Mouse (Mus musculus) E14TG2a.4 (cell line): ENCODE measurements around the gene Homer1.

ENCODE experiments used
- H3K27me3 ChIP-seq: 2 replicates; pipeline ENCODE4 v1.6.1; 2014; ENCODE audit warnings: low read length, control low read depth; ENCODE audit not compliant: insufficient read depth
- H3K36me3 ChIP-seq: 2 replicates; pipeline ENCODE4 v1.6.1; 2014; ENCODE audit warnings: low read length, control low read depth; ENCODE audit not compliant: insufficient read depth
- H3K4me1 ChIP-seq: replicated peaks from 2 replicates; pipeline ENCODE4 v1.6.1; 2014; ENCODE audit warnings: low read depth, low read length, control low read depth
- H3K4me3 ChIP-seq: replicated peaks from 2 replicates; pipeline ENCODE4 v1.5.1; 2014; ENCODE audit warnings: mild to moderate bottlenecking, low read length
- H3K9me3 ChIP-seq: 2 replicates; pipeline ENCODE4 v1.6.1; 2014; ENCODE audit warnings: low read length, control low read depth
- CTCF ChIP-seq: conservative IDR thresholded peaks from 2 replicates; pipeline ENCODE4 v1.5.1; 2014; ENCODE audit warnings: low read length
- NANOG ChIP-seq: IDR thresholded peaks from 2 replicates; pipeline ENCODE4 v1.6.1; 2014; ENCODE audit warnings: borderline replicate concordance, low read length, mixed read lengths
- POU5F1 ChIP-seq: IDR thresholded peaks from 2 replicates; pipeline ENCODE4 v1.6.1; 2014; ENCODE audit warnings: low read length, borderline replicate concordance

The Homer1 gene

DNA sequence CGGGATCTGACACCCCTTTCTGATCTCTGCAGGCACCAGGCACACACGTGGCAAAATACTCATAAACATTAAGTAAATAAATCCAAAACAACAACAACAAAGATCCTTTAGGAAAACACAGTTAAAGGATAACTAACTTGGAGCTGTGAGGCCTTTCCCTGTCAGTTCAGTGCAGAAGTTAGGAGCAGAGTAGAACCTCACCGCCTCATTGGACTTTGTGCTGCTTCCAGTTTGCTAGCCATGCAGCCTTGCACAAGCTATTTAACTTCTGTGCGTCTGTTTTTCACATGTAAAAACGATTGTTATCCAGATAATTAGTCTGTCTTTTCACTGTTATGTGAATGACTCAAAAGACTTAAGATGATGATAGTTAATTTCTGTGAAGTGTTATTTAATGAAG, 43.2 kb downstream of the Homer1 start:
- peaks cover 10% of the 10 kb centered on the region; the same call in 1 of the 2 replicates for H3K36me3 ChIP-seq
- TF ChIP-seq NANOG (no peak), POU5F1 (no peak), CTCF (no peak)
- H3K4me3 ChIP-seq: no peak overlapping the region
- H3K9me3 ChIP-seq: no peaks in the 10 kb centered on the region
- no peaks in the 10 kb centered on the region for H3K27me3 ChIP-seq
- H3K4me1 ChIP-seq: no peaks in the 10 kb centered on the region

DNA sequence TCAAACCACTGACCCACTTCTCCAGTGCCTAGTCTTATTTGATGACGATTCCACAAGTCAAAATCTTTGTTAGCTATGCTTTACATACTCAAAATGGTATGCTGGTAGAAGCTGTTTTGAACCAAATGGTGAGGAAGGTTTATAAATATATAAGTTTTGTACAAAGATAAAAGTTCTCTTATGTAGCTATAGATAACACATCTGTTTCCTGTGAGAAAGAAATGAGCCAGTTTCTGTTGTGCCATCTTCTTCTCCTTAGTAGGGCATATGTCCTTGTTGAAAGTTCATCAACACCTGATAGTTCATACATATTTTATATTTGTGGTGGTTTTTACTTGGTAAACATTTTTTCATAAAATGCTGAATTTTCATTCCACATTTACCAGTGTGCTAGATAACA, 45.0 kb downstream of the Homer1 start:
- Histone ChIP-seq H3K4me3 (no peak overlapping the region), H3K4me1 (no peaks in the 10 kb centered on the region), H3K9me3 (no peaks in the 10 kb centered on the region), H3K36me3 (peaks cover 16% of the 10 kb centered on the region; the same call in 1 of the 2 replicates), H3K27me3 (no peaks in the 10 kb centered on the region)
- TF ChIP-seq NANOG: no peak
- TF ChIP-seq POU5F1: no peak
- TF ChIP-seq CTCF: no peak

DNA sequence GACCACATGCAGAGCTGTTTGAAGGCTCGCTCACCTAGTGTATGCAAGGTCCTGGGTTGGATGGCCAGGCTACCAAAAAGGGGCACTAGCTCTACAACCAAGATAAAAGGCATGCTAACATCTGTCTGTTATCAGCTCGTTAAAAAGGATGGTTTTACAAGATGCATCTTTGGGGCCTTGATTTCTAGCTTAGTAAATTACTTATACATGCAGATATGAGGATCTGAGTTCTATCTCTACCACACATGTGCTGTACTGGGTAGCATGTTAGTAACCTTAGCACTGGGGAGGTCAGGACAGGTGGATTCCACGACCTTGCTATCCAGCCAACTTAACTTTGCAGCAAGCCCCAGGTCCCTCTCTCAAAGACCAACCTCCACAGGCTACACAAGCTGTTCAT, 46.4 kb downstream of the Homer1 start:
- Histone ChIP-seq H3K9me3 (no peaks in the 10 kb centered on the region), H3K4me3 (no peak overlapping the region), H3K4me1 (no peaks in the 10 kb centered on the region), H3K36me3 (peaks cover 21% of the 10 kb centered on the region; the same call in 1 of the 2 replicates), H3K27me3 (no peaks in the 10 kb centered on the region)
- TF ChIP-seq POU5F1 (no peak), NANOG (no peak), CTCF (no peak)

DNA sequence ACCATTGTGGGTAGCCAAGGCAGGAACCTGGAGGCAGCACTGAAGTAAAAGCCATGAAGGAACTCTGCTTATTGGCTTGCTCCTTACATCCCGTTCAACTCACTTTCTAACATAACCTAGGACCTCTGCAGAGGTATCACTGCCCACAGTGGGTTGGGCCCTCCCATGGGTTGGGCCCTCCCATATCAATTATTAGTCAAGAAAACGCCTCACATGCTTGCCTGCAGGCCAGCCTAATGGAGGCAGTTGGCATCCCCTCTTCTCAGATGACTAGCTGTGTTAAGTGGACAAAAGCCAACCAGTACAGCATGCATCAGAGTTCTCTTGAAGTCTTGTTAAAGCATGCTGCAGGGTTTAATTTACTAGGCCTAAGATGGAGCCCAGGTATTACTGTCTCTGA, 52.6 kb downstream of the Homer1 start:
- Histone ChIP-seq H3K4me3 (no peak overlapping the region), H3K9me3 (no peaks in the 10 kb centered on the region), H3K27me3 (no peaks in the 10 kb centered on the region), H3K4me1 (no peaks in the 10 kb centered on the region), H3K36me3 (peaks cover 13% of the 10 kb centered on the region)
- TF ChIP-seq CTCF (no peak), NANOG (no peak), POU5F1 (no peak)

DNA sequence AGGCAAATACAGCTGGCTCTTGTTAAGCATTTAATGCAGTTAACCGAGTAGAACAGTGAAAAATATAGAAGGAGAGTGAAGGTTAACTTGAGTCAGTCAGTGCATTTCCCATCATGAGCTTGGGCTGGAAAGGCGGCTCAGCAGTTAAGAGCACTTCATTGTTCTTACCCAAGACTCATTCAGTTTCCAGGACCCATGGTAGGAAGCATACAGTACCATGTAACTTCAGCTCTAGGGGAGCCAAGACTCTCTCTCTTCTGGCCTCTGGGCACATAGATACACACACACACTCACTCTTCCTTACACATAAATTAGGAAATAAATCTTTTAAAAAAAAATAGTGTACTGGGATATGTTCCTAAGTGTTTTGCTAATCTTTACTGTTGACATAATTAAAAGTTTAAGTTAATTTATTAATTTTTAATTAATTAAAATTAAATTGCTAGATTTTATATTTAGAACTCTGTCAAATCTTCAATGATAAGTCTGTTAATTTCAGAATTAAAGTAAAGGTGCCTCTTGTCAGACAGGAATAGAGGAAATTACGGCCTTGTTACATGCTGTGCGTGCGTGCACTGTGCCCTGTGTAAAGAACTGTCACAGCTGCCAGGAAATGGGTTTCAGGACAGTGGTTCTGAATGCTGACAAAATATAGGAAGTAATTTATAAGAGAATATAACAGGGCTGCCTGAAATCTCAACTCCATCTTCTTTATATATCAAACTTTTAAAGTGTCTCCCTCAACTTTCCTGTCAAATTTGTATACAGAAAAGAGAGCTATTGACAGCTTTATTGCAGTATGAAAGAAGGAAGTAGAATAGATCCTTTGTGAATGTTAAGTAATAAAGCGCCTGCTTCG, 55.2 kb downstream of the Homer1 start:
- Histone ChIP-seq H3K36me3 (peaks cover 8% of the 10 kb centered on the region), H3K27me3 (no peaks in the 10 kb centered on the region), H3K4me1 (no peaks in the 10 kb centered on the region), H3K4me3 (no peak overlapping the region), H3K9me3 (no peaks in the 10 kb centered on the region)
- TF ChIP-seq NANOG (no peak), CTCF (no peak), POU5F1 (no peak)

DNA sequence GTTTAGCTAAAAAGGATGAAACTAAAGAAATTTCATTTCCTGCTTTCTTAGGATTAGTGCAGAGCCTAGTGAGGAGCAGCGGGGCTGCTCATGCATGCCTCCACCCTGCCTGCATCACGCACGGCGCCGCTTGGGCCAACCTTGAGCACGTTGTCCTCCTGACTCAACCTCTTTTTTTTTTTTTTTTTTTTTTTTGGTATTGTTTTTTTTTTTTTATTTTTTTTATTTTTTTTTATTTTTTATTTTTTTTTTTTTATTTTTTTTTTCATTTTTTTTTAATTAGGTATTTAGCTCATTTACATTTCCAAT, 55.8 kb downstream of the Homer1 start:
- Histone ChIP-seq H3K4me3 (no peak overlapping the region), H3K4me1 (no peaks in the 10 kb centered on the region), H3K36me3 (peaks cover 6% of the 10 kb centered on the region), H3K9me3 (no peaks in the 10 kb centered on the region), H3K27me3 (no peaks in the 10 kb centered on the region)
- TF ChIP-seq POU5F1 (no peak), NANOG (no peak), CTCF (no peak)

DNA sequence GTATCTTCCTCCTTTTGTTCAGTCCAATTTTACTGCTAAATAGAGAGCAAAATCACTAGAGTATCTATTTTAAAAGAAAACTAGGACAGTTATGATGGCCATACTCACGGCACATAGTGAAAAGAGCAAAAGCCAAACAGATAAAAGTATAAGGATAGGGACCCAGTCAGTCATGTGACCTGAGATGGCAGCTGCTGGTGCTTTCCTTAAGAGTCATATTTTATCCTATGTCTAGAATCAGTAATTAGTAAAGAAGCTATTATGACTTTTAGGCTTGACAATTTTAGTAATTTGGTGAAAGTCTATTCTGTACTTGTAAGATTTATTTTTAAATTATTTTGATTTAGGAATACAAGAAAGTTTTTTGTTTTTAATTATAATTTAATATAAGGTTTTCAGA, 59.1 kb downstream of the Homer1 start:
- TF ChIP-seq POU5F1 (no peak), CTCF (no peak), NANOG (no peak)
- no peaks in the 10 kb centered on the region for H3K4me1 ChIP-seq
- H3K4me3 ChIP-seq: no peak overlapping the region
- H3K9me3 ChIP-seq: no peaks in the 10 kb centered on the region
- peaks cover 6% of the 10 kb centered on the region; the same call in 1 of the 2 replicates for H3K36me3 ChIP-seq
- no peaks in the 10 kb centered on the region for H3K27me3 ChIP-seq

DNA sequence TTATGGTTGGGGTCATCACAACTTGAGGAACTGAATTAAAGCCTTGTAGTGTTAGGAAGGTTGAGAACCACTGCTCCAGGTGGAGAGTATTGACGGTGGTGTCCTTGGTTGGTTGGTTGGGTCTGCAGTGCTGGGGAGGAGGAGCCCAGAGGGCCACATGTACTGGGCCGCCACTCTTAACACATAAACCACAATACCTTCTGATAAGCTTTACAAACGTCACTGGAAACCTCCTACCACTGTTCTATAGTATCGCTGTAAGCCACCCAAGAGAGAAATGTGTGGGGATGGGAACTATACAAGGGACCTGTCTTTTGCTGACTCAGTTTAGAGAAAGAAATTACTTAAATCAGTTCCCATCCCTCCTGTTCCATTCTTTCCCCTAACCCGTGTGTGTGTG, 68.1 kb downstream of the Homer1 start:
- Histone ChIP-seq H3K36me3 (no peaks in the 10 kb centered on the region), H3K4me1 (no peaks in the 10 kb centered on the region), H3K9me3 (no peaks in the 10 kb centered on the region), H3K27me3 (no peaks in the 10 kb centered on the region), H3K4me3 (no peak overlapping the region)
- no peak for TF ChIP-seq CTCF
- TF ChIP-seq NANOG: no peak
- TF ChIP-seq POU5F1: no peak

DNA sequence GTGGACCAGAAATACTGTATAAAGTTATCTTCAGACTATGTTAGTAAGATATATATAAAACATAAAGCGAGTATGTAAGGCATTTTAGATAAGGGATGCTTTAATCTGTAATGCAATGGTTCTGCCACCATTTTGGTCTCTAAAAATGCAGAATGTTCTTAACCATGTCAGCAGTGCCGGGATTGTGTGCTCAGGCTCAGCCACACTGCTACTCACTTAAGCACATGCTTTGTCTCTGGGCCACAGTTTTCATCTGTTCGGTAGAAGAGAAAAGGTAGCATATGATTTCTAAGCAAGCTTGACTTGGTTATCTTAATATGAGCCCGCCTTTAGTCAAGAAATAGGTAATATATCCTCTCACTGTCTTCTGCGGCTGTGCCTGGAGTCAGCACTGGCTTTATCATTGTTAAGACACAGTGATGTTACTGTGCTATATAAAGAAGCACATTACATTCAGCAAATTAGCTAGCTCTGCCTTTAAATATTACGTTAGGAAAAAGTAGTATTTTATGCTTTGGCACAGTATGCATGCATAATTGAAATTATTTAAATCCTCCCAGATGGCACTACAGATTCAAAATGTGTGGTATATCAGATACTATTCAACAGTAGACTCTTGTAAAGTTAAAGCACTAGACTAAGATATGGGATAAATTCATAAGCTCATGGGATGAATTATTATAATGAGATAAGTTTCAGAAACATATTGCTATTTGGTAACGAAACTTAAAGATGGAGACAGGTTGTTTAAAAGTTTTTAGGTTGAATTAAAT, 69.6 kb downstream of the Homer1 start:
- H3K27me3 ChIP-seq: no peaks in the 10 kb centered on the region
- no peaks in the 10 kb centered on the region for H3K9me3 ChIP-seq
- TF ChIP-seq NANOG: no peak
- TF ChIP-seq CTCF: no peak
- no peak for TF ChIP-seq POU5F1
- no peaks in the 10 kb centered on the region for H3K4me1 ChIP-seq
- H3K4me3 ChIP-seq: no peak overlapping the region
- no peaks in the 10 kb centered on the region for H3K36me3 ChIP-seq
